Mouse (Mus musculus) CD4-positive naive resting alpha-beta T cell, adult 76 days (primary cell): ENCODE results near the gene Cars2. TPM values are rescaled to one million over a fixed set of nuclear protein-coding genes. Genes with fewer than 3 reads are reported as not detected.

Source experiments
- total RNA-seq: library from RNA; stranded (reverse); gene quantifications from one replicate; pipeline ENCODE4 v1.2.4, GENCODE M21; 2023

The Cars2 gene
- 39.7 TPM for total RNA-seq

DNA sequence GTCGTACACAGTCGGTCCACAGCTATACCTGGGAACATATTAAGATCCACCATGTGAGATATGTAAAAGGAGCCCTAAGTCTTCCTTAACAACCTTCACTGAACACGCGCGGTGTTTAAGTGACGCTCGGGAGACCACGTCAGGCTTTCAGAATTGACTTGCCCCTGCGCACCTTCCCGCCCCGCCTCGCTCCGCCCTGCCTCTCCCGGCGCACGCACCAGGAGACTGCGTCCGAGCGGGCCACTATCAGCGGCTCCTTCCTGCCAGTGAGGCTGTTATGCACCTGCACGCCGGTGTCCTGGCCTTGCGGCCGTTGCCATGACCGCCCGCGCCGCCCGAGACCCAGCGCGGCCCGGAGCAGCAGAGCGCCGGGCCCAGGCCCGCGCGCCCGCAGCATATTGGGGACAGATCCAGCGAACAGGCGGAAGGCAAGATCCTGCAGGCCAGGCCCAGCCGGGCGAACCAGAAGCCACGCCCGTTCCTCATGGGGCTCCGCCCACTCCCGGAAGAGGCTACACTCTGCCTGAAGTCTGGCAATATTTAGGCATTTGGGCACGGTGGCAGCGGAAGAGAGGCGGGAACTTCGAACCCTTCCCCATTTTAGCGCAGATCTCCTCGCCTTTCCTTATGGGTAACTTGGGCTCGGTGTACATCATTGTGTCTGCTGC is at the start of gene Cars2:
TSS of gene Cars2 (minus strand) at position 503 of the 668 bp plus-strand sequence.

DNA sequence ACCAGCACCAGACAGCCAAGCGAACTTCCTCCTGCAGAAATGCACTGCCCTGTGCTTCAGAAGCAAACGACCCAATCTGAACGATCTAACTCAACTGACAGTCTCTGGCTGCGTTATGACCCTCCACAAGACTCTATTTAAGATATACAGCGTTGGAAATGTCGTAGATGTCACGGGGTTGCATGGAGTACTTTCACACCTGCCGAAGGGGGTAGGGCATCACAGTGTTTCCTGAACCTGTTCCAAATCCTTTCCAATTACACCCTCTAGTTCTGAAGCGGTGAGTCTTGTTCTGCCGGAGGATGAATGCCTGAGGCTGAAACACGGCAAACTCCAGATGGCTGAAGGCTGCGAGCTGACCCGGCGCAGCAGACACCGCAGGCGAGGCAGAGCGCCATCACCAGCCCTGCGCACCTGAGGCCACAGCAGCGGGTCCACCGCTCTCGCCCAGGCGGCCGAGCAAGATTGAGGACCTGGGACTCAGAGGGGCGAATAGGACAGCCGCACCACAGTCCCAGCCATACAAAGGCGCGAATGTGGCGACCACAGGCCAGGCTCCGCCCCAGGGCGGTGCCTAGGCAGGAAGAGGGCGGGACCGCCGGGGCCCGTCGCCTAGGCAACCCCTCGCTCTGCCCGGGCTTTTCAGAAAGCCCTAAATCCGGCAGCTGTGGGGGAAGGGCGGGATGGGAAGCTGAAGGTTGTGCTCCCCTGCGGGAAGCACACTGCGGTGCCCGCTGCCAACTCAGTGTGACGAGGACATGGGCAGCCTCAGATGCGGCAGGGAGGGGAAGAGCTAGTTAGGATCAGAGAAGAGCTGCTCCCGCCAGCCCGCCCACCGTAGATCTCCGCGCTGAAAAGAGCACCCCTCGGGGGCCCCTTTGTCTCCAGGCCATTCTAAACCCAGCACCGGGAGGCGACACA is 4.5 kb upstream of the Cars2 start, which contains the start of gene Ing1:
TSS of gene Ing1 (plus strand) at position 773 of the 921 bp plus-strand sequence.

DNA sequence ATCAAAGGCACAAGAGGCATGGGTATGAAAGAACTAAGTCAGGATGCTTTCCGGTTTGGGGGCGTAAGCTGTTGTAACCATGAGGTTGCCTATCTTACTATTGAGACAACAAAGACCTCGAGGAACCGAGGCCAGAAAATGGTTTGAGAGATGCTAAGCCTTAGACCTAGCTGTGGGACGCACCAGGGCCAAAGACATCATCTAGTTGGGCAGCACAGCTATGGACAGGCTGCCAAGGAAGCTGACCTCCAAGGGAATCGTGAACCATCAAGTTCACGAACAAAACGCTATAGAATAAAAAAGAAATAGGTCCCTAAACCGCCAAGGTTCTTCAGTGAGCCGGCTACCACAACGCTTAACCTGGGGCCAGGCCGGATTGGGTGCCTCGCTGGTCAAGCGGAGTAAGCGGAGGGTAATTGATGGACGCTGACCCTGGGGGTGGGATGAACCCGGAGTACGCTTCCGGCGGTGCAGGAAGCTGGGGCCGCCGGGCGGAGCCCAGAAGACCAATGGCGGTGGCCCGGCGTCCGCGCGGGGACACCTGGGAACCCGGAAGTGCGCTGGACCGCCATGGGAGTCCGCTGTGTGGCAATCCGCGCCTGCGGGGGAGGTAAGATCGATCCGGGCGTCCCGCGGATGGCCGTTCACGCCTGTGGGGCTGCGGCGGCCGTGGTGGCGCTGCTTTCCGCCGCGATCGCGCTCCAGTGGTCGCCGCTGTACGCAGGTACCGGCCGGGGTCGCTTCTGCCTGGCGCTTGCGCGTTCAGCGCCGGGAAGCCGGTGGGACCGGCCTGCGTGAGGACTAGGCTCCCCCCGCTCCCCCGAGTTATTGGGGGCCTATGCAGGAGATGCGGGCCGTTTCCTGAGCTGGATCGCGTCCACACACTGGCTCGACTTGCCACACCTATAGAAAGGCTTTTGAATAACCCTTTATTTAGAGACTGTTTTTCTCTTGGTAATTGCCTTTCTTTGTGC is 53.3 kb downstream of the Cars2 start, which contains the start of gene Naxd:
TSS of gene Naxd (plus strand) at position 490 of the 974 bp plus-strand sequence.

DNA sequence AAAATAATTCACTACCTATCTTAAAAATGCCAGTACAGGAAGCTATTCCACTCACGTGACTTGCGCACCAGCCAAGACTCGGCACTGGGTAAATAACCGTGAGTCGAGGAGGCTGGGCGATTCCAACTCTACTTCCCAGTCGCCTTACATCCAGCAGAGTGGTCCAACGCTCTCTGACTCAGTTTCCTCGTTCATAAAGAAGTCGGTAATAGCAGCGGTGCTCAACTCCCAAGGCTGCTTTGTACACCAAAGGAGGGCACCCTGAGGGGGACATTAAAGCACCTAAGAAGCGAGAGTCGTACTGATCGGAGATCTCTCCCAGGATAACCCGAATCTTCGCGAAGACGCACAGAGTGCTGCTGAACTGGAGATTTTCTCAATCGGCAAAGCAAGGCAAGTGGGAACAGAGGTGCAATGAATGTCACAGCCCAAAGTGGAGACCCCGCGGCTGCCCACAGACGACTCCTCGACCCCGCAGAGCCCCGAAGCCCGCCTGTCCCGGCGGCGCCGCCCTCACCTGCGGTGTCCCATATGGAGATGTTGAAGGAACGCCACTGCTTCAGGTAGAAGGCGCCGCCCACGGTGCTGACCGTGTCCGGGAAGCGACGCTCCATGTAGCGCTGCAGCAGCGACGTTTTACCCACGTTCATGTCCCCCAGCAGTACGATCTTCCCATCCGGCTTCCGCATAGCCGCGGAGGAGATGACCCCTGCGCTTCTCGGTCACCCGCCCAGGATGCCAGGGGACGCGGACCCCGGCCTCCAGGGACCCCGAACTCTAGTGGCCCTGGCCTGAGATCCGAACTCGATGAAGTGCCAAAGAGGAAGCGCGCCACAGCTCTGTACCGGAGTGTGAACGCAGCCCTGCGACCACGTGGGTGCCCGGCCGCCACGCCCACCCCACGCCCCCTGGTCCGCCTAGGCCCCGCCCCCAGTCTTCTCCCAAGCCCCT is 72.5 kb downstream of the Cars2 start, which contains the start of gene Rab20:
TSS of gene Rab20 (minus strand) at position 900 of the 951 bp plus-strand sequence.

Other genes with a start within 250 kb of the Cars2 start
- gene Col4a2, start 238.0 kb downstream of the Cars2 start, total RNA-seq, result 0.26 TPM
- gene Col4a1, start 238.0 kb downstream of the Cars2 start, total RNA-seq, result 0.41 TPM
- 7.5 TPM for gene Rab20, start 72.1 kb downstream of the Cars2 start, total RNA-seq
- gene Naxd, start 53.3 kb downstream of the Cars2 start, total RNA-seq, result 40.7 TPM
- 52.7 TPM for gene Ing1, start 4.8 kb upstream of the Cars2 start, total RNA-seq
- gene Ankrd10, start 85.0 kb upstream of the Cars2 start, total RNA-seq, result 102 TPM
- gene 1700016D06Rik, start 150.3 kb upstream of the Cars2 start, total RNA-seq, result not detected
- gene Arhgef7, start 176.9 kb upstream of the Cars2 start, total RNA-seq, result 55.5 TPM